Mouse (Mus musculus): ENCODE data around the gene Hint1. TPM values are rescaled to one million over a fixed set of nuclear protein-coding genes. Genes with fewer than 3 reads are reported as not detected.

The Hint1 gene
- polyA plus RNA-seq, 1 experiment from 2014 or later: 778 TPM

- H3K9me3 ChIP-seq: no peaks in the 10 kb centered on the region
- peaks cover 23% of the 10 kb centered on the region for H3K36me3 ChIP-seq
- no peak overlapping the region for H3K4me3 ChIP-seq
- H3K9ac ChIP-seq (replicated peaks): no peak overlapping the region
- no peaks in the 10 kb centered on the region for H3K4me1 ChIP-seq
- H3K4me2 ChIP-seq (replicated peaks): no peak overlapping the region
- no peak overlapping the region for H3K27ac ChIP-seq (replicated peaks)
- WGBS: 86% methylated on average over 4 of the region's 4 CpGs
- no peak for ATAC-seq (replicated peaks)
- H3K27me3 ChIP-seq: no peaks in the 10 kb centered on the region
Observed at GRCm38 (mm10) chr11:54918273-54918672, 52.1 kb downstream of the Hint1 start.

Other genes starting within 250 kb of the Hint1 start
- 188 and 196 TPM in 2 replicates for gene Cdc42se2, start 78.7 kb upstream of the Hint1 start, polyA plus RNA-seq (2015; fragmentation: Nextera tagmentation; extraction: Ambion mirVana)
- 12.9 and 13.9 TPM in 2 replicates for gene Lyrm7, start 5.5 kb upstream of the Hint1 start, polyA plus RNA-seq (2015; fragmentation: Nextera tagmentation; extraction: Ambion mirVana)
- gene Gpx3, start 36.1 kb downstream of the Hint1 start, polyA plus RNA-seq (2015; fragmentation: Nextera tagmentation; extraction: Ambion mirVana): 17.0 and 17.2 TPM in 2 replicates
- gene Tnip1, start 96.5 kb downstream of the Hint1 start, polyA plus RNA-seq (2015; fragmentation: Nextera tagmentation; extraction: Ambion mirVana): 11.3 and 13.2 TPM in 2 replicates
- gene Anxa6, start 167.1 kb downstream of the Hint1 start, polyA plus RNA-seq (2015; fragmentation: Nextera tagmentation; extraction: Ambion mirVana): 39.9 and 40.8 TPM in 2 replicates
- 0.32 and 0.34 TPM in 2 replicates for gene Ccdc69, start 211.7 kb downstream of the Hint1 start, polyA plus RNA-seq (2015; fragmentation: Nextera tagmentation; extraction: Ambion mirVana)
- 18.7 and 18.9 TPM in 2 replicates for gene Gm2a, start 231.7 kb downstream of the Hint1 start, polyA plus RNA-seq (2015; fragmentation: Nextera tagmentation; extraction: Ambion mirVana)